Mouse (Mus musculus) heart, embryonic 14.5 days (tissue): ENCODE data around the gene Hist1h2ba. TPM values are rescaled to one million over a fixed set of nuclear protein-coding genes. Genes with fewer than 3 reads are reported as not detected.

Source experiments
- ATAC-seq: fragments of 200-750 bp; cut with Nextera tagmentation; 2 replicates; pipeline ENCODE4 v1.8.0; 2017; ENCODE audit warnings: low read depth, moderate TSS enrichment; ENCODE audit not compliant: insufficient number of reproducible peaks, insufficient read depth, low FRiP score
- H3K27ac ChIP-seq, 2 experiments: fragments of 200-500 bp in 1 of 2; fragments of 300-500 bp in 1 of 2; sonication (generic) in 1 of 2; replicated peaks in 1 of 2; 2 replicates each; pipeline ENCODE4 v1.5.1; 2012 to 2014; ENCODE audit warnings: low read depth in 2 of 2, low read length in 2 of 2, control low read depth in 1 of 2, mild to moderate bottlenecking in 1 of 2, mixed read lengths in 1 of 2; ENCODE audit not compliant: control insufficient read depth in 1 of 2, insufficient read depth in 1 of 2
- H3K27me3 ChIP-seq: fragments of 300-500 bp; sonication (generic); 2 replicates; pipeline ENCODE4 v1.6.1; 2014; ENCODE audit warnings: mild to moderate bottlenecking, low read length, control low read depth; ENCODE audit not compliant: control insufficient read depth, insufficient read depth
- H3K36me3 ChIP-seq: fragments of 300-500 bp; sonication (generic); 2 replicates; pipeline ENCODE4 v1.6.1; 2014; ENCODE audit warnings: mild to moderate bottlenecking, control low read depth, low read length, mixed read lengths; ENCODE audit not compliant: control insufficient read depth, insufficient read depth
- H3K4me1 ChIP-seq, 2 experiments: fragments of 200-500 bp in 1 of 2; fragments of 300-500 bp in 1 of 2; sonication (generic) in 1 of 2; 2 replicates each; pipeline ENCODE4 v1.6.1; 2012 to 2014; ENCODE audit warnings: low read length in 2 of 2, control low read depth in 1 of 2, mixed read lengths in 1 of 2; ENCODE audit not compliant: control insufficient read depth in 2 of 2, insufficient read depth in 2 of 2
- H3K4me2 ChIP-seq: fragments of 300-500 bp; sonication (generic); 2 replicates; pipeline ENCODE4 v1.6.1; 2014; ENCODE audit warnings: mild to moderate bottlenecking, low read length
- H3K4me3 ChIP-seq, 2 experiments: fragments of 200-500 bp in 1 of 2; fragments of 300-500 bp in 1 of 2; sonication (generic) in 1 of 2; 2 replicates each; pipeline ENCODE4 v1.5.1; 2012 to 2014; ENCODE audit warnings: low read length in 2 of 2, mild to moderate bottlenecking in 2 of 2, control low read depth in 1 of 2, low read depth in 1 of 2, moderate library complexity in 1 of 2; ENCODE audit not compliant: control insufficient read depth in 1 of 2, insufficient read depth in 1 of 2
- H3K9ac ChIP-seq: fragments of 300-500 bp; sonication (generic); 2 replicates; pipeline ENCODE4 v1.6.1; 2014; ENCODE audit warnings: mild to moderate bottlenecking, low read length
- H3K9me3 ChIP-seq: fragments of 300-500 bp; sonication (generic); 2 replicates; pipeline ENCODE4 v1.6.1; 2016; ENCODE audit warnings: low read length, control low read depth; ENCODE audit not compliant: control insufficient read depth
- WGBS: fragments of 180-500 bp; shearing (Covaris S2); extraction: QIAGEN DNeasy Blood & Tissue Kit; methylation state at CpG from one replicate; pipeline ENCODE4 v1.1.7; 2014; 5-methylcytosine and 5-hydroxymethylcytosine counted together
- polyA plus RNA-seq: library from polyadenylated mRNA; unstranded; fragments of >200 nt; fragmentation: Nextera tagmentation; extraction: Ambion mirVana; gene quantifications from 2 replicates; pipeline ENCODE4 v1.2.1, GENCODE M21; 2014

Hist1h2ba gene
- polyA plus RNA-seq, 1 experiment from 2014 or later = not detected

- Histone ChIP-seq H3K9me3 (no peaks in the 10 kb centered on the region), H3K27me3 (no peaks in the 10 kb centered on the region), H3K9ac (no peak overlapping the region), H3K36me3 (no peaks in the 10 kb centered on the region), H3K27ac (no peak overlapping the region), H3K4me1 (no peaks in the 10 kb centered on the region), H3K4me2 (no peak overlapping the region), H3K4me3 (no peak overlapping the region)
- WGBS = 85% methylated on average over 5 of the region's 5 CpGs
- no peak for ATAC-seq
These were observed 27.1 kb downstream of the Hist1h2ba start for GRCm38 (mm10) chr13:23906906-23907305.

GRCm38 (mm10) chr13:23898242-23898641 lies 35.7 kb downstream of the Hist1h2ba start:
- H3K27ac ChIP-seq = no peak overlapping the region
- H3K4me1 ChIP-seq = no peaks in the 10 kb centered on the region
- no peaks in the 10 kb centered on the region for H3K27me3 ChIP-seq
- H3K4me2 ChIP-seq = no peak overlapping the region
- H3K9me3 ChIP-seq = no peaks in the 10 kb centered on the region
- no peaks in the 10 kb centered on the region for H3K36me3 ChIP-seq
- H3K9ac ChIP-seq = no peak overlapping the region
- H3K4me3 ChIP-seq = no peak overlapping the region
- 22% methylated on average over 6 of the region's 6 CpGs for WGBS
- ATAC-seq = no peak

GRCm38 (mm10) chr13:23893269-23893593 lies 40.7 kb downstream of the Hist1h2ba start:
- WGBS = 39% methylated on average over 4 of the region's 4 CpGs
- Histone ChIP-seq H3K36me3 (no peaks in the 10 kb centered on the region), H3K27me3 (no peaks in the 10 kb centered on the region), H3K9me3 (no peaks in the 10 kb centered on the region), H3K27ac (no peak overlapping the region), H3K4me2 (no peak overlapping the region), H3K4me3 (no peak overlapping the region), H3K9ac (no peak overlapping the region), H3K4me1 (no peaks in the 10 kb centered on the region)
- no peak for ATAC-seq

- no peak overlapping the region for H3K4me2 ChIP-seq
- WGBS = 25% methylated on average over 9 of the region's 9 CpGs
- no peak overlapping the region for H3K9ac ChIP-seq
- no peak overlapping the region for H3K27ac ChIP-seq
- H3K9me3 ChIP-seq = no peaks in the 10 kb centered on the region
- no peaks in the 10 kb centered on the region for H3K4me1 ChIP-seq
- no peak for ATAC-seq
- H3K4me3 ChIP-seq = no peak overlapping the region
- no peaks in the 10 kb centered on the region for H3K27me3 ChIP-seq
- no peaks in the 10 kb centered on the region for H3K36me3 ChIP-seq
These were observed 41.2 kb downstream of the Hist1h2ba start for GRCm38 (mm10) chr13:23892592-23893268.

GRCm38 (mm10) chr13:23889011-23889605 lies 44.8 kb downstream of the Hist1h2ba start:
- no peak overlapping the region for H3K9ac ChIP-seq
- no peaks in the 10 kb centered on the region for H3K36me3 ChIP-seq
- no peaks in the 10 kb centered on the region for H3K9me3 ChIP-seq
- no peak for ATAC-seq
- no peaks in the 10 kb centered on the region for H3K4me1 ChIP-seq
- H3K4me3 ChIP-seq = no peak overlapping the region
- H3K27me3 ChIP-seq = no peaks in the 10 kb centered on the region
- 56% methylated on average over 6 of the region's 6 CpGs for WGBS
- no peak overlapping the region for H3K27ac ChIP-seq
- H3K4me2 ChIP-seq = no peak overlapping the region

GRCm38 (mm10) chr13:23887026-23887725 lies 46.8 kb downstream of the Hist1h2ba start:
- Histone ChIP-seq H3K36me3 (no peaks in the 10 kb centered on the region), H3K4me2 (no peak overlapping the region), H3K4me1 (no peaks in the 10 kb centered on the region), H3K9me3 (no peaks in the 10 kb centered on the region), H3K9ac (no peak overlapping the region), H3K4me3 (no peak overlapping the region), H3K27ac (no peak overlapping the region), H3K27me3 (no peaks in the 10 kb centered on the region)
- ATAC-seq = no peak
- WGBS = 81% methylated on average over 3 of the region's 3 CpGs

- WGBS = 40% methylated on average over 2 of the region's 2 CpGs
- Histone ChIP-seq H3K27me3 (no peaks in the 10 kb centered on the region), H3K36me3 (no peaks in the 10 kb centered on the region), H3K4me2 (no peak overlapping the region), H3K9ac (no peak overlapping the region), H3K27ac (no peak overlapping the region), H3K9me3 (no peaks in the 10 kb centered on the region), H3K4me3 (no peak overlapping the region), H3K4me1 (no peaks in the 10 kb centered on the region)
- ATAC-seq = no peak
These were observed 48.4 kb downstream of the Hist1h2ba start for GRCm38 (mm10) chr13:23885540-23885939.
